Mouse (Mus musculus): ENCODE results near the gene Nedd4. TPM values are rescaled to one million over a fixed set of nuclear protein-coding genes. Genes with fewer than 3 reads are reported as not detected.

The Nedd4 gene
- polyA plus RNA-seq, 1 experiment from 2014 or later: 415 TPM

DNA sequence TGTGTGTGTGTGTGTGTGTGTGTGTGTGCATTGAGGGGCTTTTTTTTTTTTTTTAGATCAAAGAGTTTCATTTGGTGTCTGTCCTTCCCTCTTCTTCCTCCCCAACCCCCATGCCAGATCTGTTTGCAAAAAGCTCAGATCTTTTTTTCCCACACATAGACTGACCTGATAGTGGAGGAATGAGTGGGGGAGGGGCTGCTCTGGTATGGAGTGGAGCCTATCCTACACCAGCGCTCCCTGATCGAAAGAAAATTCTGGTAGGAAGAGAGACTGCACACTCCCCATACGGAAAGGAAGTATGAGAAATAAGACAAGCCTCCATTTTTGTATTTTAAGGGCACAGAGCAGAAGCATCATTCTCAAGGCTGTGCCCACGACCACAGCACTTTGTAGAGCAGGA, 119.3 kb downstream of the Nedd4 start:
- Histone ChIP-seq H3K27ac (ENCODE audit: low read length) (no peak overlapping the region), H3K9me3 (ENCODE audit: control insufficient read depth, low read length) (no peaks in the 10 kb centered on the region), H3K27me3 (replicated peaks; ENCODE audit: control insufficient read depth, insufficient read depth, low read length) (0 out of 2 replicates have a peak, but pooled peaks cover 3% of the 10 kb centered on the region), H3K4me1 (replicated peaks; ENCODE audit: control insufficient read depth, insufficient read depth, low read length) (no peaks in the 10 kb centered on the region), H3K9ac (replicated peaks; ENCODE audit: low read depth, low read length) (no peak overlapping the region), H3K36me3 (ENCODE audit: control insufficient read depth, insufficient read depth) (no peaks in the 10 kb centered on the region), H3K4me3 (replicated peaks; ENCODE audit: low read length) (no peak overlapping the region), H3K4me2 (ENCODE audit: low read length) (no peak overlapping the region)
- ATAC-seq: no peak
- 55% methylated on average over 4 of the region's 4 CpGs for WGBS

DNA sequence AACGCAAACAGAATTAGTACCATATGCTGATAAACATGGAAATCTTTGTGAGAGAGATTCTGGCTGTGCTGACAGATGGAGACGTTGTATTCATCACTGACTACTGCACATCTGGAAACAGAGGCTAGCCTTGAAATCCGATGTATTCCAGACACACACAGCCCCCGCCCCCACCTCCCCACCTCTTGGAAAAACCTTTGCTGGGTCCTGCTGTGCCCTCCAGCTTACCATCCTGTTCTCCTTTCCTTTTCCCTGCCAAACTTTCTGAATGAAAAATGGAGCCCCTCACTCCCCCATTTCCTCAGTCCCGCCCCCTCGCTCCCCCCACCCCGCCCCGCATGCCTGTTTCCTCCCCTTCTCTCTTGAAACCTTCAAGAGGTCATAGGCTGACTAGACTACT, 120.0 kb downstream of the Nedd4 start:
- H3K4me3 ChIP-seq (replicated peaks; ENCODE audit: low read length): no peak overlapping the region
- no peak overlapping the region for H3K9ac ChIP-seq (replicated peaks; ENCODE audit: low read depth, low read length)
- no peak overlapping the region for H3K4me2 ChIP-seq (ENCODE audit: low read length)
- no peaks in the 10 kb centered on the region for H3K4me1 ChIP-seq (replicated peaks; ENCODE audit: control insufficient read depth, insufficient read depth, low read length)
- ATAC-seq: no peak
- H3K9me3 ChIP-seq (ENCODE audit: control insufficient read depth, low read length): no peaks in the 10 kb centered on the region
- no peak overlapping the region for H3K27ac ChIP-seq (ENCODE audit: low read length)
- 68% methylated on average over 8 of the region's 8 CpGs for WGBS
- H3K36me3 ChIP-seq (ENCODE audit: control insufficient read depth, insufficient read depth): no peaks in the 10 kb centered on the region
- H3K27me3 ChIP-seq (replicated peaks; ENCODE audit: control insufficient read depth, insufficient read depth, low read length): 0 out of 2 replicates have a peak, but pooled peaks cover 3% of the 10 kb centered on the region

DNA sequence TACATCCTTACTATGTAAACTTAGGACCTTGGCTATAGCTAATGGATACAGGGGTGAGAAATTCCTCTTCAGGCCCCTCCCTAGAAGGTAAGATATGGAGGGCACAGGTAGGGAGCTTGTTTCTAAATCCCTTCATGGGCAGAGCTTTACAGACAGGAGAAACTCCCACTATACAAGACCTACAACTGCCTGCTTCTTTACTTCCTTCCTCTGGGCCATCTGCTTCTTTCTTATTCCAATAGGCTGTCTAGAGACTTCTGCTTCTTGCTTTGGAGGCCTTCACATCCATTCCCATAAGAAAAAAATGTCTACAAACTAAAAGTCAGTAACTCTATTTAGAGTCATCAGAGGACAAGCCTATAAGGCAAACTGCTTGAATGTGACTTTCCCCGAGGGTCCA, 125.6 kb downstream of the Nedd4 start:
- no peak overlapping the region for H3K4me3 ChIP-seq (replicated peaks; ENCODE audit: low read length)

DNA sequence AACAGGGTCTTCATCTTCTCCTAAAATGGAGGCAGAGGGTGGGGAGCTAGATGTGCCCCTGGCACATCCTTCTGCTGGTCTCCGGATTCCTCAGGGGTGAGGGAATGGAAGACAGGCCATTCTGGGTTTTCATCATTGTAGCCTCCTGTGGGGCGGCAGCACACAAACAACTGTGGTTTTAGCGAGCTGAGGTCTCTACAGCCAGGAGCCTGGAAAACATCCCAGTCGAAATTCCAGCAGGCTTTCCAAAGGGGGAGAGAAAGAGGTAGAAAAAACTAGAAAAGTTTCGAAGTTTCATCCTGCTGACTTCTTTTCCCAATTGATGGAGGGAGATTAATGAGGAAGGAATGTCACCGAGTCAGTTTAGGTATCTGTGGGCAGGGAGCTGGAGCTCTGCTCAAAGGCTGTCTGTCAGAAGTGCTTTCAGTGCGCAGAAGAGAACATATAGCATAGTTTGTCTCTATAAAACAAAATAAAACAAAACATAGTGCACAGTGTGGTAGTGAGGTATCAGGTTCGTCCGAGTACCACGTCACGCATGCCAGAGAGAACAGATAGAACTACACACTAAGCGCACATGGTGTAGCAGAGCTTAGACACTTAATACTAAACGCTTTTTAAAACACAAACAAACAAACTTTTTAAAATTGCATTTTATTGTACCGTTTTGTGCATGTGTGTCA, 128.5 kb downstream of the Nedd4 start:
- Histone ChIP-seq H3K36me3 (ENCODE audit: control insufficient read depth, insufficient read depth) (no peaks in the 10 kb centered on the region), H3K9me3 (ENCODE audit: control insufficient read depth, low read length) (no peaks in the 10 kb centered on the region), H3K27me3 (replicated peaks; ENCODE audit: control insufficient read depth, insufficient read depth, low read length) (no peaks in the 10 kb centered on the region), H3K4me1 (replicated peaks; ENCODE audit: control insufficient read depth, insufficient read depth, low read length) (no peaks in the 10 kb centered on the region), H3K4me3 (replicated peaks; ENCODE audit: low read length) (no peak overlapping the region), H3K4me2 (ENCODE audit: low read length) (no peak overlapping the region), H3K27ac (ENCODE audit: low read length) (no peak overlapping the region), H3K9ac (replicated peaks; ENCODE audit: low read depth, low read length) (no peak overlapping the region)
- 51% methylated on average over 14 of the region's 14 CpGs for WGBS
- no peak for ATAC-seq

More for the DNA sequence above, 125.6 kb downstream of the Nedd4 start:
- no peaks in the 10 kb centered on the region for H3K36me3 ChIP-seq (ENCODE audit: control insufficient read depth, insufficient read depth)
- H3K9me3 ChIP-seq (ENCODE audit: control insufficient read depth, low read length): no peaks in the 10 kb centered on the region
- no peak overlapping the region for H3K27ac ChIP-seq (ENCODE audit: low read length)
- H3K9ac ChIP-seq (replicated peaks; ENCODE audit: low read depth, low read length): no peak overlapping the region
- no peak overlapping the region for H3K4me2 ChIP-seq (ENCODE audit: low read length)
- no peak for ATAC-seq
- no peaks in the 10 kb centered on the region for H3K4me1 ChIP-seq (replicated peaks; ENCODE audit: control insufficient read depth, insufficient read depth, low read length)
- H3K27me3 ChIP-seq (replicated peaks; ENCODE audit: control insufficient read depth, insufficient read depth, low read length): no peaks in the 10 kb centered on the region
- 79% methylated on average over 1 of the region's 1 CpGs for WGBS

DNA sequence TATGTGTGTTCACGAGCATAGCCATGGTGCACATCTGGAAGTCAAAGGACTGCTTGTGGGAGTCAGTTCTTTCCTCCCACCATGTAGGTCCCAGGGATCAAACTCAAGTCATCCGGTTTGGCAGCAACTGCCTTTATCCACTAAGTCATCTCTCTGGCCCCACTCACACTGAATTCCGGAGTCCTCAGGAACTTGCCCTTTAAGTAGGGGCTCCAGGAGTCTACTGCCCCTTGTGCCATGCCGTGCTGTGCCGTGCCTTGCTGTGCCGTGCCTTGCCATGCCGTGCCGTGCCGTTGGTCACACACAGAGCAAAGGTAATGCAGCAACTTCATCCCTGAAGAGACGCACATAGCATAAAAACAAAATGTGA, 129.1 kb downstream of the Nedd4 start:
- Histone ChIP-seq H3K9me3 (ENCODE audit: control insufficient read depth, low read length) (no peaks in the 10 kb centered on the region), H3K4me3 (replicated peaks; ENCODE audit: low read length) (no peak overlapping the region), H3K9ac (replicated peaks; ENCODE audit: low read depth, low read length) (no peak overlapping the region), H3K36me3 (ENCODE audit: control insufficient read depth, insufficient read depth) (no peaks in the 10 kb centered on the region), H3K4me1 (replicated peaks; ENCODE audit: control insufficient read depth, insufficient read depth, low read length) (no peaks in the 10 kb centered on the region), H3K27me3 (replicated peaks; ENCODE audit: control insufficient read depth, insufficient read depth, low read length) (no peaks in the 10 kb centered on the region), H3K4me2 (ENCODE audit: low read length) (no peak overlapping the region), H3K27ac (ENCODE audit: low read length) (no peak overlapping the region)
- ATAC-seq: no peak
- 50% methylated on average over 10 of the region's 10 CpGs for WGBS

DNA sequence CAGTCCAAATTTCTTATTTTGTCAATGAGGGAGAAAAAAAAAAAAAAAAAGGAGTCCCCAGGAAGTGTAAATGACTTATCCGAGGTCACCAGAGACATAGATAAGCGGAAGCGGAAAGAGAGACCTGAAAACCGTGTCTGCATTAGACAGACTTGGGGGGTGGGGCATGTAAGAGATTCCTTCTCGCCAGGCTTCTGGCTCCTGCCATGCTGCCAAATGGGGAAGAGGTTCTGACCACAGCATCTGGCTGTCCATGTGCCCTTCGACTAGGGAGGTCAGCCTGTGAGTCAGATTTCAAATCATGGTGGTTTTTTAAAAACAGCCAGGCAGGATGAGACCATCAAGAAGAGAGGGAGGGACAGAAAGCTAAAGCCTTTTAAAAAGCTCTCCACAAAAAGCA, 129.5 kb downstream of the Nedd4 start:
- WGBS: 27% methylated on average over 6 of the region's 6 CpGs
- Histone ChIP-seq H3K4me3 (replicated peaks; ENCODE audit: low read length) (no peak overlapping the region), H3K9me3 (ENCODE audit: control insufficient read depth, low read length) (no peaks in the 10 kb centered on the region), H3K27me3 (replicated peaks; ENCODE audit: control insufficient read depth, insufficient read depth, low read length) (no peaks in the 10 kb centered on the region), H3K36me3 (ENCODE audit: control insufficient read depth, insufficient read depth) (no peaks in the 10 kb centered on the region), H3K9ac (replicated peaks; ENCODE audit: low read depth, low read length) (no peak overlapping the region), H3K4me1 (replicated peaks; ENCODE audit: control insufficient read depth, insufficient read depth, low read length) (no peaks in the 10 kb centered on the region), H3K4me2 (ENCODE audit: low read length) (no peak overlapping the region), H3K27ac (ENCODE audit: low read length) (no peak overlapping the region)
- no peak for ATAC-seq

DNA sequence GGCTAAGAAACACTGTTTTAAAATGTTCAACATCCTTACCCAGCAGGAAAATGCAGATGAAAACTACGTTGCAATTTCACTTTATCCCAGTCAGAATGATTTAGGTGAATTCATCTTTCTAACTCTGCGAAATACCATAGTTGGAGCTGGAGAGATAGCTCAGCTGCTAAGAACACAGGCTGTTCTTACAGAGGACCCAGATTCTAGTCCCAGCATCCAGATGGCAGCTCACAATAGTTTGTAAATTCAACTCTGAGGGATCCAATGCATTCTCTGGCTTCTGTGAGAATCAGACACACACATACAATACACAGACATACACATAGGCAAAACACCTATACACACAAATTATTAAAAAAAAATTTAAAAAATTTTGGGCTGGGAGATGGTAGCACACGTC, 133.1 kb downstream of the Nedd4 start:
- H3K4me1 ChIP-seq (replicated peaks; ENCODE audit: control insufficient read depth, insufficient read depth, low read length): no peaks in the 10 kb centered on the region
- H3K9me3 ChIP-seq (ENCODE audit: control insufficient read depth, low read length): no peaks in the 10 kb centered on the region
- ATAC-seq: no peak
- no peaks in the 10 kb centered on the region for H3K36me3 ChIP-seq (ENCODE audit: control insufficient read depth, insufficient read depth)
- 81% methylated on average over 3 of the region's 3 CpGs for WGBS
- no peaks in the 10 kb centered on the region for H3K27me3 ChIP-seq (replicated peaks; ENCODE audit: control insufficient read depth, insufficient read depth, low read length)
- H3K9ac ChIP-seq (replicated peaks; ENCODE audit: low read depth, low read length): no peak overlapping the region
- no peak overlapping the region for H3K4me2 ChIP-seq (ENCODE audit: low read length)
- H3K4me3 ChIP-seq (replicated peaks; ENCODE audit: low read length): no peak overlapping the region
- no peak overlapping the region for H3K27ac ChIP-seq (ENCODE audit: low read length)

DNA sequence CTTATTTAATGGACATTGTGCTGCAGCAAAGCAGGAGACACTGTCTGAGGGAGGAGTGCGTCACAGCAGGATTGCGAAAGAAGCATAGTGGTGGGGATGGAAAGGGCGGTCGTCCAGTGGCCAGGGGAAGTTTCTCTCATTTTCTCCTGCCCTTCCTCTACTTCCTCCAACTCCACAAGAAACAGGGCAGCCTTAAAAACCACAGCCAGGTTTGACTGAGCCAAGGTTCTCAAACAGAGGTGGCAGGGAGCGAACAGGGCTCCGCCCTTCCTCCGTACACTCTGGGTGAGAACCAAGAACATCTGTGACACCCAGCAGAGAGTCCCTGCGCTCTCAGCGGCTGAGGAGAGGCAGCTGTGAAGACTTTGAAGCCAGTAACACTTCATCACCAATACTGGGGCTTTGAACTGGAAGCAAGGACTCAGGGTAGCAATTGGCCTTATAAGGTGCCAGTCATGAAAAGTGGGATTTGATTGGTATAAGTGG, 135.0 kb downstream of the Nedd4 start:
- no peak overlapping the region for H3K4me2 ChIP-seq (ENCODE audit: low read length)
- no peaks in the 10 kb centered on the region for H3K9me3 ChIP-seq (ENCODE audit: control insufficient read depth, low read length)
- no peaks in the 10 kb centered on the region for H3K36me3 ChIP-seq (ENCODE audit: control insufficient read depth, insufficient read depth)
- 60% methylated on average over 9 of the region's 9 CpGs for WGBS
- no peak overlapping the region for H3K27ac ChIP-seq (ENCODE audit: low read length)
- ATAC-seq: no peak
- H3K27me3 ChIP-seq (replicated peaks; ENCODE audit: control insufficient read depth, insufficient read depth, low read length): no peaks in the 10 kb centered on the region
- H3K9ac ChIP-seq (replicated peaks; ENCODE audit: low read depth, low read length): no peak overlapping the region
- H3K4me1 ChIP-seq (replicated peaks; ENCODE audit: control insufficient read depth, insufficient read depth, low read length): no peaks in the 10 kb centered on the region
- H3K4me3 ChIP-seq (replicated peaks; ENCODE audit: low read length): no peak overlapping the region
